Mouse (Mus musculus): Measurements from ENCODE around the gene Bmyc. TPM values are rescaled to one million over a fixed set of nuclear protein-coding genes. Genes with fewer than 3 reads are reported as not detected.
"Not testable (repeated sequence)": the region's sequence is repeated elsewhere in the genome, so short reads cannot be mapped to it uniquely, and the experiment has no call there.

Bmyc gene
- polyA plus RNA-seq, 1 experiment from 2014 or later: 17.0 TPM

- DNase-seq (ENCODE audit: low read depth, low spot score): no peak
- in situ Hi-C loops (cut with MboI; ENCODE audit: low pct_unique_long_range_greater_than_20kb): no loop called here
- POLR2A ChIA-PET: no interaction called here
- no peaks in the 10 kb centered on the region for H3K27me3 ChIP-seq
- CTCF ChIA-PET: no interaction called here
- ATAC-seq: no peak
- TF ChIP-seq CTCF (IDR thresholded peaks at IDR 0.05): no peak
Observed at GRCm38 (mm10) chr2:25733199-25733930, 26.8 kb downstream of the Bmyc start.

- ATAC-seq; CTCF ChIA-PET; H3K27me3 ChIP-seq; POLR2A ChIA-PET; in situ Hi-C loops (cut with MboI; ENCODE audit: low pct_unique_long_range_greater_than_20kb); DNase-seq (ENCODE audit: low read depth, low spot score): not testable (repeated sequence)
Observed at GRCm38 (mm10) chr2:25736709-25737108, 30.2 kb downstream of the Bmyc start, which contains the start of gene Obp2b. TSS of gene Obp2b (plus strand) at chr2:25737009.

- TF ChIP-seq CTCF (IDR thresholded peaks at IDR 0.05): no peak
- in situ Hi-C loops (cut with MboI; ENCODE audit: low pct_unique_long_range_greater_than_20kb): no loop called here
- no peaks in the 10 kb centered on the region for H3K27me3 ChIP-seq
- POLR2A ChIA-PET: no interaction called here
- DNase-seq (ENCODE audit: low read depth, low spot score) (no peak), ATAC-seq (no peak)
- CTCF ChIA-PET: no interaction called here
Observed at GRCm38 (mm10) chr2:25741671-25742070, 35.1 kb downstream of the Bmyc start.

GRCm38 (mm10) chr2:25754201-25754600, 47.7 kb downstream of the Bmyc start:
- ChIA-PET CTCF (no interaction called here), POLR2A (no interaction called here)
- no peak for TF ChIP-seq CTCF (IDR thresholded peaks at IDR 0.05)
- no peak for DNase-seq (ENCODE audit: low read depth, low spot score)
- in situ Hi-C loops (cut with MboI; ENCODE audit: low pct_unique_long_range_greater_than_20kb): no loop called here
- no peak for ATAC-seq
- H3K27me3 ChIP-seq: no peaks in the 10 kb centered on the region

Other genes with a start within 250 kb of the Bmyc start
- 1.0 TPM for gene Clic3, start 249.9 kb upstream of the Bmyc start, polyA plus RNA-seq (2021)
- gene Paxx, start 245.6 kb upstream of the Bmyc start, polyA plus RNA-seq (2021): 23.3 TPM
- 33.6 TPM for gene Ptgds, start 236.7 kb upstream of the Bmyc start, polyA plus RNA-seq (2021)
- not detected for gene Lcn12, start 212.8 kb upstream of the Bmyc start, polyA plus RNA-seq (2021)
- gene Fbxw5, start 206.0 kb upstream of the Bmyc start, polyA plus RNA-seq (2021): 85.5 TPM
- 5.2 TPM for gene C8g, start 205.0 kb upstream of the Bmyc start, polyA plus RNA-seq (2021)
- gene Traf2, start 159.8 kb upstream of the Bmyc start, polyA plus RNA-seq (2021): 30.4 TPM
- 285 TPM for gene Edf1, start 148.9 kb upstream of the Bmyc start, polyA plus RNA-seq (2021)
- gene Mamdc4, start 131.9 kb upstream of the Bmyc start, polyA plus RNA-seq (2021): 15.4 TPM
- gene Phpt1, start 131.5 kb upstream of the Bmyc start, polyA plus RNA-seq (2021): 139 TPM
- gene Ajm1, start 125.0 kb upstream of the Bmyc start, polyA plus RNA-seq (2021): 4.0 TPM
- gene Rabl6, start 98.2 kb upstream of the Bmyc start, polyA plus RNA-seq (2021): 90.3 TPM
- gene Ccdc183, start 89.1 kb upstream of the Bmyc start, polyA plus RNA-seq (2021): 0.36 TPM
- 17.5 TPM for gene Tmem141, start 84.7 kb upstream of the Bmyc start, polyA plus RNA-seq (2021)
- gene Fcna, start 78.7 kb upstream of the Bmyc start, polyA plus RNA-seq (2021): not detected
- gene Lcn8, start 53.6 kb upstream of the Bmyc start, polyA plus RNA-seq (2021): not detected
- gene Lcn5, start 48.8 kb upstream of the Bmyc start, polyA plus RNA-seq (2021): not detected
- not detected for gene Lcn6, start 30.0 kb upstream of the Bmyc start, polyA plus RNA-seq (2021)
- not detected for gene Lcn10, start 24.0 kb upstream of the Bmyc start, polyA plus RNA-seq (2021)
- gene Obp2a, start 6.7 kb upstream of the Bmyc start, polyA plus RNA-seq (2021): not detected
- gene Obp2b, start 30.3 kb downstream of the Bmyc start, polyA plus RNA-seq (2021): not detected
- gene Lcn3, start 58.8 kb downstream of the Bmyc start, polyA plus RNA-seq (2021): not detected
- gene Lcn11, start 70.3 kb downstream of the Bmyc start, polyA plus RNA-seq (2021): not detected
- gene Gm13539, start 75.5 kb downstream of the Bmyc start, polyA plus RNA-seq (2021): not detected
- gene Glt6d1, start 109.1 kb downstream of the Bmyc start, polyA plus RNA-seq (2021): not detected
- gene Lcn9, start 116.4 kb downstream of the Bmyc start, polyA plus RNA-seq (2021): not detected
- gene Sohlh1, start 140.5 kb downstream of the Bmyc start, polyA plus RNA-seq (2021): not detected
- 0.06 TPM for gene Kcnt1, start 157.0 kb downstream of the Bmyc start, polyA plus RNA-seq (2021)